Mouse (Mus musculus): Measurements from ENCODE around the gene Dock2. TPM values are rescaled to one million over a fixed set of nuclear protein-coding genes. Genes with fewer than 3 reads are reported as not detected.
"Not testable (repeated sequence)": the region's sequence is repeated elsewhere in the genome, so short reads cannot be mapped to it uniquely, and the experiment has no call there.

The Dock2 gene
- 1.2 and 2.1 TPM in 2 replicates for polyA plus RNA-seq (2015; fragmentation: Nextera tagmentation; extraction: Ambion mirVana)

DNA sequence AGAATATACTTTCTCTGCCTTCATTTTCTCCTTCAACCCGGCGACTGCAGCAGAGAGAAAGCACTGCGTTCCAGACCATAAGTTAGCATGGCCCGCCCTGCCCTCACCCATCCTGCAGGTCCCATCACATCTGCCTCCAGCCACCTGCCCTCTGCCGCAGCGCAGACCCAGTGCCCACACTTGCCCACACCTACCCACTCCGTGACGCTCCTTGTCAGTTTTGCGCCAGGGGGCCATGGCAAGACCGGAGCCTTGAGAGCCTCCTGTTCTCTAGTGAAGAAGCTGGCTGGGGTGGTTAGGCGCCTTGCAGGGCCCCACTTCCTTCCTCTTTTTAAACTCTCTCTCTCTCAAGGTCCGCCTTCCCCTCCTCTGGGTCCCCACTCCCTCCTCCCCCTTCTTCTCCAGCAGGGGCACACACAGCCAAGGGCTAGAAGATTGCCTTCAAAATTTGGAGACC is at the start of gene Dock2:
Gene Dock2 (minus strand): TSS at position 306 of the 457 bp plus-strand sequence.
- Histone ChIP-seq H3K9me3 (no peaks in the 10 kb centered on the region), H3K4me3 (0 out of 2 replicates have a peak within 1 kb of the TSS, but pooled peaks have one; percentile 6), H3K4me2 (no peak within 1 kb of the TSS), H3K36me3 (no peaks in the 10 kb centered on the region), H3K27me3 (no peaks in the 10 kb centered on the region), H3K9ac (no peak within 1 kb of the TSS), H3K27ac (no peak within 1 kb of the TSS), H3K4me1 (no peaks in the 10 kb centered on the region)
- ATAC-seq (ENCODE audit: borderline replicate concordance, extremely low read depth, low FRiP score, low TSS enrichment): no peak
- WGBS: 68% methylated on average over 12 of the region's 12 CpGs

DNA sequence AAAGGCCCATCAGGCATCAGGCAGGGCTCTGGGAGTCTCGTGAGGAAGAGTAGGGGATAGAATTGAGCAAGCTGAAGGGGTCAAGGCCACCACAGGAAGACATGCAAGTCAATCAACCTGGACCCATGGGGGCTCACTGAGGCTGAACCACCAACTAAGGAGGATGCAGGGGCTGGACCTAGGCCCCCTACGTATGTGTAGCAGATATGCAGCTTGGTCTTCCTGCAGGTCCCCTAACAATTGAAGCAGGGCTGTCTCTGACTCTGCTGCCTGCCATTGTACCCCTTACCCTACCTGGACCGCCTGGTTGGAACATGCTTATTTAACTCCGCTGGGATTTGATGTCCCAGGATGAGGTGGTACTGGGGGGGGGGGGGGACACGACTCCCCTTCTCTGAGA is 49.0 kb upstream of the Dock2 start:
- H3K27ac ChIP-seq: no peak overlapping the region
- no peaks in the 10 kb centered on the region for H3K9me3 ChIP-seq
- WGBS: 7% methylated on average over 4 of the region's 5 CpGs
- H3K4me3 ChIP-seq: peak overlapping the region; percentile 90
- peaks cover 19% of the 10 kb centered on the region for H3K36me3 ChIP-seq
- no peaks in the 10 kb centered on the region for H3K27me3 ChIP-seq
- peak overlapping the region; percentile 84 for H3K9ac ChIP-seq
- H3K4me2 ChIP-seq: peak overlapping the region; percentile 85
- no peak for ATAC-seq (ENCODE audit: borderline replicate concordance, extremely low read depth, low FRiP score, low TSS enrichment)
- peaks cover 15% of the 10 kb centered on the region for H3K4me1 ChIP-seq

DNA sequence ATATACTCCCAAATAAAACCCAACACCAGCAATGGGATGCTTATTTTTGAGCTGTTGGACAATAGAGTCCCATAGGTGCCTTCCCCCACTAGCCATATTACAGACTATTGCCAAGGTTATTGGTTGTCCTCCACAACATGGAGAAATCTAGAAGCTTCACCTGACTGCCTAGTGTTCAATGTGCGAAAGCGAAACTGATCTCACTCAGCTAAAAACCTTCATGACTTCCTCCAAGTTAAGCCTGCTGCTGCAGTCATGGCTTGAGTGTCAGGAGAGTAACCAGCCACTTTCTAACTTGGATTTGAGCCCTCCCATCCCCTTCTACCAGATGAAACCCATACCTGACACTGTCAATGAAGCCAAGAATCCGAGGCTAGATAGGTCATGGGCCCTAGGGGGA is 44.1 kb upstream of the Dock2 start:
- H3K9me3 ChIP-seq: no peaks in the 10 kb centered on the region
- no peak overlapping the region for H3K27ac ChIP-seq
- WGBS: 89% methylated on average over 3 of the region's 3 CpGs
- no peak overlapping the region for H3K9ac ChIP-seq
- peaks cover 6% of the 10 kb centered on the region for H3K4me1 ChIP-seq
- H3K36me3 ChIP-seq: peaks cover 47% of the 10 kb centered on the region
- H3K27me3 ChIP-seq: no peaks in the 10 kb centered on the region
- no peak overlapping the region for H3K4me3 ChIP-seq
- no peak for ATAC-seq (ENCODE audit: borderline replicate concordance, extremely low read depth, low FRiP score, low TSS enrichment)
- H3K4me2 ChIP-seq: no peak overlapping the region

DNA sequence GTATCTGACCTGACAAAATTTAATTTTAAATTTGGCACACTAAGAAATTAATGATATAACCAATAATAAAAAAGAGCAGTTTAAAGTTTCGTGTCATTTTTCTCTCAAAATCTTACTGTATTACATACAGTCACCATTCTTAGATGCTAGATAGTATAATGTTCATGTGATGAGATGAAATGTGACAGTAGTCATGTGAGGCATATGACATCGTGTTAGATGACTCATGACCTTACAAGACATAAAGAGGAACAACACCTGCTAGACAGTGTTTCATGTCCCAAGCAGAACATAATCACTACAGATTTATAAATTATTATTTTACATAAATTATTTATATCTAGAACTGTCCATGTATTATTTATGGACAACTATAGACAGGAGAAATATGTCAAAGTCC is 43.2 kb upstream of the Dock2 start:
- Histone ChIP-seq H3K4me1 (no peaks in the 10 kb centered on the region), H3K27me3 (no peaks in the 10 kb centered on the region), H3K4me3 (no peak overlapping the region), H3K27ac (no peak overlapping the region), H3K9ac (no peak overlapping the region), H3K9me3 (no peaks in the 10 kb centered on the region), H3K4me2 (no peak overlapping the region), H3K36me3 (peaks cover 53% of the 10 kb centered on the region)
- no peak for ATAC-seq (ENCODE audit: borderline replicate concordance, extremely low read depth, low FRiP score, low TSS enrichment)
- WGBS: 85% methylated on average over 2 of the region's 2 CpGs

DNA sequence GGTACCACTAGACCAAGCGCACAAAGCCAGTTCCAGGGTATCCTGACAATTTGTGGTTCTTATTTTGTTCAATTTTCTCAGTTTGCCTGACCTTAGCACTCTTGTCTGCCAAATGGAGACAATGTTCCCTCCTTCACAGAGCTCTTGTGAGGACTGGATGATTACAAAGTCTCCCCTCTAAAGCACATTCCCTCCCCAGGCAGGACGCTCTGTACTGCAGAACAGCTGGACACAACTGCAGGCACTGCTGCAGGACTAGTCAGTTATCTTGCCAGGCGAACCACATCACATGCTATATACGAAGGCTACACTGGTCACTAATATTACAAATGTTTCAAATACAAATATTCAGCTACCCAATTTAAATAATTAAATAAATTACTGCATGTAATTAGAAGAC is 41.1 kb upstream of the Dock2 start:
- WGBS: 90% methylated on average over 4 of the region's 4 CpGs
- no peak for ATAC-seq (ENCODE audit: borderline replicate concordance, extremely low read depth, low FRiP score, low TSS enrichment)
- Histone ChIP-seq H3K36me3 (peaks cover 62% of the 10 kb centered on the region), H3K4me2 (no peak overlapping the region), H3K4me3 (no peak overlapping the region), H3K9me3 (no peaks in the 10 kb centered on the region), H3K4me1 (no peaks in the 10 kb centered on the region), H3K9ac (no peak overlapping the region), H3K27me3 (no peaks in the 10 kb centered on the region), H3K27ac (no peak overlapping the region)

DNA sequence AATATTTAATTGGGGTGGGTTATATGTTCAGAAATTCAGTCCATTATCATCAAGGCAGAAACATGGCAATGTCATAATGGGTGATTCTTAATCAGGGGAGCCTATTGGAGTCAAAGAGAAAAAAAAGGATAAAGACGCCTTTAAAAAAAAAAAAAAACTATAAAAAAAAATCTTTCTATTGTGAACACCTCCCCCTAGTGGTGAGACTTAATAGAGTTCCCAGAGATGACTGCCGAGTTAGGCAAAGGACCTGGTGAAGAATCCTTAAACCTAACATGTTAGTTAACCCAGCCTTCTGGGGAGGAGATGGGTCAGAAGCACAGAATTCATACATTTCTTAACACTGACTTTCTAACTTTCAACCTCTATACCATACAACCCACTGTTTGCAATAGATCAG is 31.1 kb upstream of the Dock2 start:
- H3K4me3 ChIP-seq: no peak overlapping the region
- 4% methylated on average over 2 of the region's 2 CpGs for WGBS
- H3K36me3 ChIP-seq: peaks cover 64% of the 10 kb centered on the region
- no peak for ATAC-seq (ENCODE audit: borderline replicate concordance, extremely low read depth, low FRiP score, low TSS enrichment)
- H3K4me1 ChIP-seq: no peaks in the 10 kb centered on the region
- no peak overlapping the region for H3K9ac ChIP-seq
- no peak overlapping the region for H3K4me2 ChIP-seq
- no peaks in the 10 kb centered on the region for H3K27me3 ChIP-seq
- no peak overlapping the region for H3K27ac ChIP-seq
- no peaks in the 10 kb centered on the region for H3K9me3 ChIP-seq

DNA sequence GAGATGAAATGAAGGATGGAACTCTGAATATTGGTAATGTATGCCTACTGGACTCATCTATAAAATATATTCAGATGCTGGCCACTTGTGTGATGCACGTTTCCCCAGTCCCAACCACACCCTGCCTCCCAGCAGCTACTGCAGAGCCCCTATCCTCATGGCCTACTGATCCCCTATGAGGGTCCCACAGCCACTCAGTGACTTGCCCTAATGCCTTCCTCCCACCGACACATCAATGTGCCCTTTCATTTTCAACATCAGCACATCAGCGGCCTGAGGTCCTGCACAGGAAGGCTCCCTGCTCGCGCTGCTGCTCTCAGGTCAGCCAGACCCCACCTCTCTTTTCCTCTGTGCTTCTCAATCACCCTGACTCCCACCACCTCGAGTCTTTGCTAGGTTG is 30.6 kb upstream of the Dock2 start:
- no peak overlapping the region for H3K9ac ChIP-seq
- no peak overlapping the region for H3K4me2 ChIP-seq
- H3K27me3 ChIP-seq: no peaks in the 10 kb centered on the region
- no peak overlapping the region for H3K27ac ChIP-seq
- H3K4me1 ChIP-seq: no peaks in the 10 kb centered on the region
- 90% methylated on average over 6 of the region's 6 CpGs for WGBS
- no peaks in the 10 kb centered on the region for H3K9me3 ChIP-seq
- H3K4me3 ChIP-seq: no peak overlapping the region
- ATAC-seq (ENCODE audit: borderline replicate concordance, extremely low read depth, low FRiP score, low TSS enrichment): no peak
- H3K36me3 ChIP-seq: peaks cover 64% of the 10 kb centered on the region

DNA sequence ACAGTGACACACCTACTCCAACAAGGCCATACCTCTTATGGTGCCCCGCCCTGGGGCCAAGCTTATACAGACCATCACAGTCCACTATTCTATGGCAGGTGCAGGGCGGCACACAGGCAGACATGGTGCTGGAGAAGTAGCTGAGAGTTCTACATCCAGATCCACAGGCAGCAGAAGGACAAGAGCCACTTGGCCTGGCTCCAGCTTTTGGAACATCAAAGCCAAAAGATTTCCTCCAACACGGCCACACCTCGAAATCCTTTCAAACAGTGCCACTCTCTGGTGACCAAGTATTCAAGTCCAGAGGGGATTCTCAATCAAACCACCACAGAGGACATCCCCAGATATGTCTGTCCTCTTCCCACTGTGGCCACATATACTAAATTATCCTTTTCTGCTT is 21.3 kb upstream of the Dock2 start:
- H3K9ac ChIP-seq; ATAC-seq (ENCODE audit: borderline replicate concordance, extremely low read depth, low FRiP score, low TSS enrichment); H3K4me2 ChIP-seq; H3K4me3 ChIP-seq; H3K27me3 ChIP-seq; H3K4me1 ChIP-seq; H3K36me3 ChIP-seq; H3K27ac ChIP-seq; H3K9me3 ChIP-seq: not testable (repeated sequence)
- WGBS: 72% methylated on average over 4 of the region's 4 CpGs

DNA sequence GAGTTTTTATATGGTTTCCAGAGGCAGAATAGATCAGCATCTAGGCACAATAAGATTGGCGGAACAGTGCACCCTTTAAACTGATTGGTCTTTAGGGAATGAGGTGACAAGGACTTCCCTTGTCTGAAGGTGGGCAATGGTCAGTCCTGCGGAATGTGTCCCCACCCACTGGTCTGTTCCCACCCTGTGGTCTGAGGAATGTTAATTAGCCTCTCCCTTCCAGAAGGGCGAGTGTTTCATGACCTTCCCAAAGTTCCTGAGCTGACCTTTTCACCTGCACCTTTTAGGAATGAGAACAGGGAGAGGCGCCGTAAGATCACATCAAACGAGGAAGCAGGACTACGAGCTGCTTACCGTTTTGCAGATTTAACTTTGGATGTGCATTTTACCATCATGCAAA is 14.4 kb upstream of the Dock2 start:
- not testable (repeated sequence) for H3K9me3 ChIP-seq; H3K27me3 ChIP-seq; H3K4me1 ChIP-seq; ATAC-seq (ENCODE audit: borderline replicate concordance, extremely low read depth, low FRiP score, low TSS enrichment); H3K27ac ChIP-seq; H3K4me2 ChIP-seq; H3K4me3 ChIP-seq; H3K9ac ChIP-seq; H3K36me3 ChIP-seq
- WGBS: 53% methylated on average over 8 of the region's 8 CpGs

DNA sequence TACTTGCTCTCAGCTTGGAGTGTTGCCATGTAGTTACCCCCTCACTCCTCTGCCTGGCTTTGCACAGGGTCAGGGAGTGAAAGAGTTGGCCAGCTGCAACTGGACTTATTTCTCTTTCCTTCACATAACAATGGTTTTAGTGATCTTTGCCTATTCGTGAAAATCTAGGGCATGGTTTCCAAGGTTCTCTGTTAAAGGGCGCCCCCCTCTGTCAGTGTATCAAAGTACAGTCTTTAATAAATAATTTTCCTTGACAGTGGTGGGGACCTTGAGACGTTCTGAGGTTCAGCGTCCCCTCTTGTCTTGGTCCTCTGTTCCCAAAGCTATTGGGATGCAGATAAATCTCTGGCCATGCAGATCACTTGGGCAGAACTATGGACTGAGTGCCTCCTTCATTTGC is 12.4 kb upstream of the Dock2 start:
- ATAC-seq (ENCODE audit: borderline replicate concordance, extremely low read depth, low FRiP score, low TSS enrichment): no peak
- Histone ChIP-seq H3K36me3 (no peaks in the 10 kb centered on the region), H3K4me3 (no peak overlapping the region), H3K27ac (no peak overlapping the region), H3K4me2 (no peak overlapping the region), H3K9me3 (no peaks in the 10 kb centered on the region), H3K4me1 (no peaks in the 10 kb centered on the region), H3K27me3 (no peaks in the 10 kb centered on the region), H3K9ac (no peak overlapping the region)
- WGBS: 22% methylated on average over 4 of the region's 4 CpGs

DNA sequence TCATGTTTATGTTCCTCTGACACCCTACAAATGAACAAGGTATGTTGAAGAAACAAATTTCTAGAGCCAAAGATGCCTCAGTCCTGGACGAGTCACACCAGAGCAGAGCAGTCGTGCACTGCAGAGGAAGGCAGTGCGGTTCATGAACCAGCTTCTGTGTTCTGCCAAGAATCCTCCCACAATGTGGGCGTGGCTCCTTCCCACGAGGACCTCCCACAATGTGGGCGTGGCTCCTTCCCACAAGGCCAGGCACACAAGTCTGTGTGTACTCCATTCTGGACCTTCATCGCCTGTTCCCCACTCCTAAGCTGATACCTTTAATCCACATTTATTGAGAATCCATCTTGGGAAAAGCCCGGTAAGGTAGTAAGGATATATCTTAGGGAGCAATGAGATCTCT is 8.2 kb upstream of the Dock2 start:
- Histone ChIP-seq H3K36me3 (no peaks in the 10 kb centered on the region), H3K4me2 (no peak overlapping the region), H3K27ac (no peak overlapping the region), H3K27me3 (no peaks in the 10 kb centered on the region), H3K9ac (no peak overlapping the region), H3K4me3 (no peak overlapping the region), H3K4me1 (no peaks in the 10 kb centered on the region), H3K9me3 (no peaks in the 10 kb centered on the region)
- ATAC-seq (ENCODE audit: borderline replicate concordance, extremely low read depth, low FRiP score, low TSS enrichment): no peak
- 54% methylated on average over 8 of the region's 8 CpGs for WGBS

DNA sequence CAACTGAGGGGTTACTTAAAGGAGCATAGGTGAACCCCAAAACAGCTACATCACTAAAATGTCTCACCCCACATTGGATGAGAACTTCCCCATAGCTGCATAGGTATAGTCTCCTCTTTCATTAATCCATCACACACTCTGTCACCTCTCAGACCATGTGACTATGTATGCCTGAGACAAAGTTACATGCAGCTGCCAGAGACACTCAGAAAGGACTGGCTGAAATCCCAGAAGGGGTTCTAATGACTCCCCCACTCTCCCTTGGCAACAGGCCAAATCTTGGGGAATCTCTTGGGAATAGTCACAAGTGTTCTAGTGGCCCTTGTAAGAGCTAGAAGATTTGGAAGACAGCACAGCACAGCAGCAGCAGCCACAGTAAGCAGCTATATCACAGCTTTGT is 1.2 kb upstream of the Dock2 start:
- Histone ChIP-seq H3K36me3 (no peaks in the 10 kb centered on the region), H3K27me3 (no peaks in the 10 kb centered on the region), H3K9ac (no peak overlapping the region), H3K4me2 (no peak overlapping the region), H3K4me3 (no peak overlapping the region), H3K9me3 (no peaks in the 10 kb centered on the region), H3K4me1 (no peaks in the 10 kb centered on the region), H3K27ac (no peak overlapping the region)
- peak; percentile 58; the same call in 1 of the 2 replicates for ATAC-seq (ENCODE audit: borderline replicate concordance, extremely low read depth, low FRiP score, low TSS enrichment)

All from lung, embryonic 15.5 days (tissue).